Mouse (Mus musculus): ENCODE data around the gene Rab3gap2.

DNA sequence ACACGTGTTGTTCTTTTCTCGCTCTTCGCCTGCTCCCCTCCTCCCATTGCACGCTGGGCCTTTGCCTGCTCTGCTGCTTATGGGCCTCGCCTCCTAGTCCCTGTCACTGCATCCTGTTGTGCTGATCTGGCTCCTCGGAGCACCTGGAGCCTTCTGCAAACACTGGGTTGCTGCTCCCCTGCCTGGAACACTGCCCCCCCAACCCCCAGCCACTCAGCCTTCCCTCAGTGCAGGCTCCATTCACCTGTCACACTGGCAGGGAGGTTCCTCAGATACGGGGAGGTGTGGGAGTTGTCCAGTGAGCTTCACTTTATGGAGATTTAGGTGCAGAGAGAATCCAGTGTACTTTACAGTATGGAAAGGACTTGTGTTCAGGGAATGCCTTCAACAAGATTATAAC is 41.5 kb downstream of the Rab3gap2 start:
- TF ChIP-seq POLR2A (IDR thresholded peaks at IDR 0.05; ENCODE audit: borderline replicate concordance, extremely low read depth, low read depth, low read length) = no peak
- TF ChIP-seq CTCF (IDR thresholded peaks at IDR 0.05; ENCODE audit: insufficient read depth, low read length) = no peak
